Mouse (Mus musculus) heart, postnatal 4 days (tissue): ENCODE measurements at regions not wholly inside any gene's neighbourhood (a gene's known extent, or its start where the extent isn't known, plus 50 kb on each side); places are given as distances from the start of the nearest gene placed in this dataset.

ENCODE experiments used
- DNase-seq: peaks from one replicate; pipeline ENCODE4 v3.0.0; 2021

- DNase-seq, result peak; percentile 50
Observed at GRCm38 (mm10) chr3:51151104-51151503, 73.1 kb upstream of the Noct start.

GRCm38 (mm10) chr3:51155621-51156020, 68.6 kb upstream of the Noct start:
- peak; percentile 18 for DNase-seq

GRCm38 (mm10) chr3:51156386-51157290, 67.6 kb upstream of the Noct start:
- peak; percentile 79 for DNase-seq

- DNase-seq, result no peak
Observed at GRCm38 (mm10) chr3:51157291-51157650, 67.0 kb upstream of the Noct start.

- no peak for DNase-seq
Observed at GRCm38 (mm10) chr3:51158449-51158848, 65.8 kb upstream of the Noct start.

- DNase-seq, result no peak
Observed at GRCm38 (mm10) chr3:51159322-51159721, 64.9 kb upstream of the Noct start.

GRCm38 (mm10) chr3:51159881-51160280, 64.4 kb upstream of the Noct start:
- DNase-seq, result no peak

- DNase-seq, result no peak
Observed at GRCm38 (mm10) chr3:51160625-51161024, 63.6 kb upstream of the Noct start.

GRCm38 (mm10) chr3:51169150-51169925, 54.9 kb upstream of the Noct start:
- DNase-seq, result no peak

GRCm38 (mm10) chr3:51170225-51170852, 53.9 kb upstream of the Noct start:
- peak; percentile 88 for DNase-seq
